Mouse (Mus musculus): ENCODE data around the gene Uchl1. TPM values are rescaled to one million over a fixed set of nuclear protein-coding genes. Genes with fewer than 3 reads are reported as not detected.

Uchl1 gene
- polyA plus RNA-seq, 1 experiment from 2014 or later, result 55.1 TPM

DNA sequence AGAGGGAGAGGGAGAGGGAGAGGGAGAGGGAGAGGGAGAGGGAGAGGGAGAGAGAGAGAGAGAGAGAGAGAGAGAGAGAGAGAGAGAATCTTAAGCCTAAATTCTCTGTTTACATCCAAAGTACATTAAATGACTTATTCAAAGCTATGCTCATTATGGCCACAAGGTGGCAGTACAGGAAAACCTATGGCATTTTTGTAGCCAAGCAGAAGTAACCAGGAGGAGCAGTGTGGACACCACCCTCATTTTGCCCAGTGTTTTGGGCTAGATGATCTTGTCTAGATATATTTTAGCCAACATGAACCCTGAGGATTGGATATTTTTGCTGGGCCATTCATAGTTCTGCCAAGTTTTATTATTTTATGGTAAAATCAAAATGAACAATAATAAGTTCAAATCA lies 21.2 kb downstream of the Uchl1 start:
- no peaks in the 10 kb centered on the region for H3K9me3 ChIP-seq (ENCODE audit: control insufficient read depth, low read length)
- ATAC-seq (ENCODE audit: low FRiP score, low TSS enrichment), result no peak
- no peaks in the 10 kb centered on the region for H3K27me3 ChIP-seq (ENCODE audit: control insufficient read depth, insufficient read depth, low read length)
- H3K4me2 ChIP-seq (replicated peaks; ENCODE audit: low read depth, low read length), result no peak overlapping the region
- no peaks in the 10 kb centered on the region for H3K36me3 ChIP-seq (ENCODE audit: control insufficient read depth, insufficient read depth, low read length)
- no peak overlapping the region for H3K27ac ChIP-seq (ENCODE audit: low read depth, low read length)
- no peak overlapping the region for H3K9ac ChIP-seq (ENCODE audit: low read depth, low read length)
- no peak overlapping the region for H3K4me3 ChIP-seq (ENCODE audit: low read length)
- no peaks in the 10 kb centered on the region for H3K4me1 ChIP-seq (ENCODE audit: control insufficient read depth, insufficient read depth, low read length)

DNA sequence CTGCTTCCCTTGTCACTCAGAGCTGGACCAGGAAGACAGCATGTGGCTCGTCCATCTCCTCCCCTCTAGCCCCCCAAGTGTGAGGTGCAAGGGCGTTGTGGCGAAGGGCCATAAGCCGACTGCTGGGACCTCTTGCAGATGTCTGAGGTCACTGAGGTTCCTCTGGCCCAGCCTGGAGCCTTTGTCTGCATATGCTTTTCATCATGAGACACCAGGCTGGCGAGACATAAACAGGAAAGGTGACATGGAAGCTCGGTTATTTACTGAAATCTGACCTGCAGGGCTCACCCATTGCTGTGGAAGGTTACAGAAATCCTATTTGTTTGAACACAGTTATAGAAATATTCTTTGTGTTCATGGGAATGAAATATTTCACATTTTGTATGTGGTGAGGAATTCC lies 24.0 kb downstream of the Uchl1 start:
- H3K9me3 ChIP-seq (ENCODE audit: control insufficient read depth, low read length), result no peaks in the 10 kb centered on the region
- 49% methylated on average over 6 of the region's 6 CpGs for WGBS

DNA sequence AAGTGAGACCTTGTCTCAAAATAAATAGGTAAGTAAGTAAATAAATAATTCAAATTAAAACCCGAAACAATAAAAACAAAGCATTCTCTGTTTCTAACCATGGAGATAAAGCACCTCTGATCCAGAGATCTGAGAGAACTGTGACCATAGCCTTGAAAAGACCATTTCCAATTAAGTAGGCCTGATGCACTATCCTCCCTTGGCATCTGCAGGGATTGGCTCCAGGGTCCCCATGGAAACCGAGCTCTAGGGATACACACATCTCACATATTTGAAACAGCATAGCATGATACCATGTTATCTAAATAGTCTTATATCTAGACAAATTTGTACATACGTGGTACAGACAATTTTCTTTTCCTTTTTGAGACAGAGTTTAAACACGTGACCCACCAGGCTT lies 26.1 kb downstream of the Uchl1 start:
- Histone ChIP-seq H3K27ac (ENCODE audit: low read depth, low read length) (no peak overlapping the region), H3K4me2 (replicated peaks; ENCODE audit: low read depth, low read length) (no peak overlapping the region), H3K9ac (ENCODE audit: low read depth, low read length) (no peak overlapping the region), H3K4me3 (ENCODE audit: low read length) (no peak overlapping the region), H3K36me3 (ENCODE audit: control insufficient read depth, insufficient read depth, low read length) (no peaks in the 10 kb centered on the region), H3K4me1 (ENCODE audit: control insufficient read depth, insufficient read depth, low read length) (no peaks in the 10 kb centered on the region), H3K27me3 (ENCODE audit: control insufficient read depth, insufficient read depth, low read length) (no peaks in the 10 kb centered on the region), H3K9me3 (ENCODE audit: control insufficient read depth, low read length) (no peaks in the 10 kb centered on the region)
- 91% methylated on average over 4 of the region's 4 CpGs for WGBS
- ATAC-seq (ENCODE audit: low FRiP score, low TSS enrichment), result no peak

More for the DNA sequence above, 24.0 kb downstream of the Uchl1 start:
- ATAC-seq (ENCODE audit: low FRiP score, low TSS enrichment), result no peak
- Histone ChIP-seq H3K9ac (ENCODE audit: low read depth, low read length) (no peak overlapping the region), H3K4me3 (ENCODE audit: low read length) (no peak overlapping the region), H3K4me2 (replicated peaks; ENCODE audit: low read depth, low read length) (no peak overlapping the region), H3K27ac (ENCODE audit: low read depth, low read length) (no peak overlapping the region), H3K4me1 (ENCODE audit: control insufficient read depth, insufficient read depth, low read length) (no peaks in the 10 kb centered on the region), H3K27me3 (ENCODE audit: control insufficient read depth, insufficient read depth, low read length) (no peaks in the 10 kb centered on the region), H3K36me3 (ENCODE audit: control insufficient read depth, insufficient read depth, low read length) (no peaks in the 10 kb centered on the region)

DNA sequence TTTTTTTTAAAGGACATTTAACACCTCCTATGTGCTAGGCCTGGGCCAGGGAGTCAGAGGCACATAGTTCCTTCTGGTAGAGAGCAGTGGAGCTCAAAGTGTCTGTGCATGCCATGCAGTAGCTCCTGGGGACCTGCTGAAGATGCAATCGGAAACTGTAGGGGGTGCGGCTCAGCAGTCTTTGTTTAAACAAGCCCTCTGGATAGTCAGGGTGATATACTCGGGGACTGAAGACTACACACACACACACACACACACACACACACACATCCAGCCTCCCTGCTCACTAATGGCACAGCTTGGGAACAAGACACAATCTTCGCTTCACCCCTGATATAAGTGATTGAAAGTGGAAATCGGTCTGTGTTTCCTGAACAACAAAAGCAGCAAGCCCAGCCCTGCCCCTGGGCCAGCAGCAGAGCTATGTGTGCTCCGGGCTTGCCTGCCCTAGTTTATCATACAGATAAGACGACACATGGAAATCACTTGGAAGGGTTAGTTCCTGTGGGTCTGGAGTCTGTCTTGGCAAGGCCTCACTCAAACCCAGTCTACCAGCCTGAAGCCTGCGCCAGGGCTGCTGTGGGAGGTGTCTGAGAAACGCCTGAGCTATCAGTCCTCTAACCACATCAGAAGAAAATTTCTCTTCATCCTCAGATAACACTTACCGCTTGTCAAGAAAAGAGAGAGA lies 27.6 kb downstream of the Uchl1 start:
- no peaks in the 10 kb centered on the region for H3K4me1 ChIP-seq (ENCODE audit: control insufficient read depth, insufficient read depth, low read length)
- no peak overlapping the region for H3K4me2 ChIP-seq (replicated peaks; ENCODE audit: low read depth, low read length)
- no peak overlapping the region for H3K27ac ChIP-seq (ENCODE audit: low read depth, low read length)

DNA sequence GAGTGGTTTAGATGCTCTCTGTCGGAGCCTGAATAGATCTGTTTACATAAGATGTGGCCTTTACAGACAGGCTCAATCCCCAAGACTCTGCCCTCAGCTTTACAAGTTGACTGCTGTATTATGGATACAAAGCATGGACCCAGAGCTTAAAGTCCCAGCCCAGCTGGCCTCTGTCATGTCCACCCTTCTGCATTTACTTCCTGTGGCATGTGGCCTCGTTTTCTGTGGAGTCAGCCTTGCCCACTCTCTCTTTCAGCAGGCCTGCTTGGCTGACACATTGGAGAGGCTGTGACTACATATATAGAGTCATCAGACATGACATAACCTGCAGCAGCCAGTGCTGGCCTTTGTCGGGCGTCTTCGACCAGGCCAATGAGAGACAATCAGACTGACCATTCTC lies 32.0 kb downstream of the Uchl1 start:
- H3K27ac ChIP-seq (ENCODE audit: low read depth, low read length), result no peak overlapping the region
- H3K9me3 ChIP-seq (ENCODE audit: control insufficient read depth, low read length), result no peaks in the 10 kb centered on the region
- H3K4me3 ChIP-seq (ENCODE audit: low read length), result no peak overlapping the region
- no peak overlapping the region for H3K9ac ChIP-seq (ENCODE audit: low read depth, low read length)
- no peaks in the 10 kb centered on the region for H3K4me1 ChIP-seq (ENCODE audit: control insufficient read depth, insufficient read depth, low read length)
- WGBS, result 77% methylated on average over 5 of the region's 5 CpGs
- no peaks in the 10 kb centered on the region for H3K27me3 ChIP-seq (ENCODE audit: control insufficient read depth, insufficient read depth, low read length)
- no peak for ATAC-seq (ENCODE audit: low FRiP score, low TSS enrichment)
- no peaks in the 10 kb centered on the region for H3K36me3 ChIP-seq (ENCODE audit: control insufficient read depth, insufficient read depth, low read length)
- H3K4me2 ChIP-seq (replicated peaks; ENCODE audit: low read depth, low read length), result no peak overlapping the region

More for the DNA sequence above, 27.6 kb downstream of the Uchl1 start:
- no peak for ATAC-seq (ENCODE audit: low FRiP score, low TSS enrichment)
- no peaks in the 10 kb centered on the region for H3K36me3 ChIP-seq (ENCODE audit: control insufficient read depth, insufficient read depth, low read length)
- no peak overlapping the region for H3K4me3 ChIP-seq (ENCODE audit: low read length)
- 49% methylated on average over 10 of the region's 10 CpGs for WGBS
- H3K27me3 ChIP-seq (ENCODE audit: control insufficient read depth, insufficient read depth, low read length), result no peaks in the 10 kb centered on the region
- no peak overlapping the region for H3K9ac ChIP-seq (ENCODE audit: low read depth, low read length)
- H3K9me3 ChIP-seq (ENCODE audit: control insufficient read depth, low read length), result no peaks in the 10 kb centered on the region

DNA sequence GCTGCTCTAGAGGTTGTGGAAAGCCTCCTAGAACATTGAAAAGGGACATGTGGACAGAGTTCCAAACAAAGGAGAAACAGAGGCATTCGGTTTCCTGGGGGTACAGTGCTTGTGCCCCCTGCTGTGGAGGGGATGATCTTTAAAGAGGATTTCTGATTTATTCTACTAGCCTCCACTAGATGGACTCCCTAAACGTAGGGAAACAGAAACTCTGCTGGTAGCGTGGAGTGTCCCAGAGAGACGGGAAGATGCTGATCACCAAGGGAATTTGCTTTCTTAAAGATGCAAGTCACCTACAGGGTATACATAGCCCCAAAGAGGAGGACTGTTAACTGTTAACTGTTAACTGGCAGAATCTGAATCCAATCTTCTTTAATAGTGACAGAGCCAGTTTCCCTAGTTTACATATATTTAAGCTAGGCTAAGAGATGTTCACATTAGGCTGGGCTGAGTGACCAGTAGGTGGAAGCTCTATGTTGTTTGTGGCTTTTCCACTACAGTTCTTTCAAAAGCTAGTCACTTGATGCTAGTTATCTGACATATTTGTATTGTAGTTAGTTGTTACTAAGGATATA lies 34.6 kb downstream of the Uchl1 start:
- Histone ChIP-seq H3K27ac (ENCODE audit: low read depth, low read length) (no peak overlapping the region), H3K4me3 (ENCODE audit: low read length) (no peak overlapping the region), H3K4me2 (replicated peaks; ENCODE audit: low read depth, low read length) (no peak overlapping the region), H3K9ac (ENCODE audit: low read depth, low read length) (no peak overlapping the region), H3K27me3 (ENCODE audit: control insufficient read depth, insufficient read depth, low read length) (no peaks in the 10 kb centered on the region), H3K4me1 (ENCODE audit: control insufficient read depth, insufficient read depth, low read length) (no peaks in the 10 kb centered on the region), H3K9me3 (ENCODE audit: control insufficient read depth, low read length) (no peaks in the 10 kb centered on the region), H3K36me3 (ENCODE audit: control insufficient read depth, insufficient read depth, low read length) (no peaks in the 10 kb centered on the region)
- WGBS, result 13% methylated on average over 4 of the region's 4 CpGs
- ATAC-seq (ENCODE audit: low FRiP score, low TSS enrichment), result no peak; the same call in 1 of the 2 replicates

DNA sequence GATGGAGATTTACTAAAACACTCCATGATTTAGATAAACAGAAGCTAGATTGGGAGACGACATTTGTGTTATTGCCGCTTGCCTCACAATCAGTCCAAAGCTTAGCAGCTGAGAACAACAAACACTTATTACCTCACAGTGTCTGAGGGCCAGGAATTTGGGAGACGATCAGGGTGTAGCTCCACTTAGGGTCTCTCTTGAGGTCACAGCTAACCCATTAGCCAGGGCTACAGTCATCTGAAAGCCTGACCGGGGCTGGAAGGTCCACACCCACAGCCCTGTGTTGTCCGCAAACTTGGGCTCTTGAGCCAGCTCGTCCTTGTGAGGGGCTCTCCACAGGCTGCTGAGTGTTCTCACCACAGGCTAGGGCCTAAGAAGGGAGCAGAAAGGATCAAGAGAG lies 36.9 kb downstream of the Uchl1 start:
- no peak for ATAC-seq (ENCODE audit: low FRiP score, low TSS enrichment)
- Histone ChIP-seq H3K4me3 (ENCODE audit: low read length) (no peak overlapping the region), H3K9me3 (ENCODE audit: control insufficient read depth, low read length) (no peaks in the 10 kb centered on the region), H3K36me3 (ENCODE audit: control insufficient read depth, insufficient read depth, low read length) (no peaks in the 10 kb centered on the region), H3K27ac (ENCODE audit: low read depth, low read length) (no peak overlapping the region), H3K4me2 (replicated peaks; ENCODE audit: low read depth, low read length) (no peak overlapping the region), H3K4me1 (ENCODE audit: control insufficient read depth, insufficient read depth, low read length) (no peaks in the 10 kb centered on the region), H3K27me3 (ENCODE audit: control insufficient read depth, insufficient read depth, low read length) (no peaks in the 10 kb centered on the region), H3K9ac (ENCODE audit: low read depth, low read length) (no peak overlapping the region)
- WGBS, result 57% methylated on average over 6 of the region's 6 CpGs

DNA sequence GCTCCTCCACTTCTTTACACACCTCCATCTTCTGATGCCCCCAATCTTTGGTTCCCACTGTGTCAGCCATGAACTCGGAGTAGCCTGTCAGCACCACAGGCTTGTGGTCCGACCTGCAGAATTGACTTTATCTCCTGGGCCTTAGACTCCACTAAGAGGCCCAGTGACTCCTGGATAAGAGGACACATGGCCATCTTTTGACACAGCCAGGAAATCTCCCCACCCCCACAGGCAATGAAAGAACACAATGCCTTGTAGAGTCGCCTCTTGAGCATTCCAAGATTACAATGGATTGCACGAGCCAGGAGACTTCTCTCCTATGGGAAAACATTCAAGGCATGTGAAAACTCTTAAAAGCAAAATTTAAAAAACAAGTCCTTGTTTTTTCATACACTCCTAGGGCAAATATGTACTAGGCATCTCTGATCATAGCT lies 39.6 kb downstream of the Uchl1 start:
- Histone ChIP-seq H3K36me3 (ENCODE audit: control insufficient read depth, insufficient read depth, low read length) (no peaks in the 10 kb centered on the region), H3K4me3 (ENCODE audit: low read length) (no peak overlapping the region), H3K9ac (ENCODE audit: low read depth, low read length) (no peak overlapping the region), H3K4me1 (ENCODE audit: control insufficient read depth, insufficient read depth, low read length) (no peaks in the 10 kb centered on the region), H3K9me3 (ENCODE audit: control insufficient read depth, low read length) (no peaks in the 10 kb centered on the region), H3K4me2 (replicated peaks; ENCODE audit: low read depth, low read length) (no peak overlapping the region), H3K27ac (ENCODE audit: low read depth, low read length) (no peak overlapping the region), H3K27me3 (ENCODE audit: control insufficient read depth, insufficient read depth, low read length) (no peaks in the 10 kb centered on the region)
- ATAC-seq (ENCODE audit: low FRiP score, low TSS enrichment), result no peak
- WGBS, result 67% methylated on average over 4 of the region's 4 CpGs

DNA sequence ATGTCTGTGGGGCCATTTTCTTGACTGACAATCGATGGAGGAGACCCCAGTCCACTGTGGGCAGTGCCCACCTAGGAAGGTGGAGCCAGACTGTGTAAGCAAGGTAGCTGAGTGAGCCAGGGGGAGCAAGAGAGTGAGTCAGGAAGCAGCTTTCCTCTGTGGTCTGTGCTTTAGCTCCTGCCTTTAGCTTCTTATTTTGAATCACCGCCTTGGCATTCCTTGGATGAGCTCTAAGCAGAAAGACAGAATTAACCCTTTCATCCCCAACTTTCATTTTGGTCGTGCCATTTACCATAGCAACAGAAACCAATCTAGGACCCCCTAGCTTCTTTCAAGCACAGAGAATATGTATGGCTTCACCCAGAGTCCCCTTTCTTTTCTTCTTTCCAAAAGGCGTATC lies 42.0 kb downstream of the Uchl1 start:
- H3K4me2 ChIP-seq (replicated peaks; ENCODE audit: low read depth, low read length), result no peak overlapping the region
- no peak overlapping the region for H3K9ac ChIP-seq (ENCODE audit: low read depth, low read length)
- H3K27ac ChIP-seq (ENCODE audit: low read depth, low read length), result no peak overlapping the region
- no peaks in the 10 kb centered on the region for H3K4me1 ChIP-seq (ENCODE audit: control insufficient read depth, insufficient read depth, low read length)
- no peaks in the 10 kb centered on the region for H3K27me3 ChIP-seq (ENCODE audit: control insufficient read depth, insufficient read depth, low read length)
- no peaks in the 10 kb centered on the region for H3K36me3 ChIP-seq (ENCODE audit: control insufficient read depth, insufficient read depth, low read length)
- ATAC-seq (ENCODE audit: low FRiP score, low TSS enrichment), result no peak
- WGBS, result 57% methylated on average over 4 of the region's 4 CpGs
- no peaks in the 10 kb centered on the region for H3K9me3 ChIP-seq (ENCODE audit: control insufficient read depth, low read length)
- H3K4me3 ChIP-seq (ENCODE audit: low read length), result no peak overlapping the region

All from kidney, embryonic 14.5 days (tissue).